ENCODE assay signal across 14 mouse cellular contexts in the genomic region with DNA sequence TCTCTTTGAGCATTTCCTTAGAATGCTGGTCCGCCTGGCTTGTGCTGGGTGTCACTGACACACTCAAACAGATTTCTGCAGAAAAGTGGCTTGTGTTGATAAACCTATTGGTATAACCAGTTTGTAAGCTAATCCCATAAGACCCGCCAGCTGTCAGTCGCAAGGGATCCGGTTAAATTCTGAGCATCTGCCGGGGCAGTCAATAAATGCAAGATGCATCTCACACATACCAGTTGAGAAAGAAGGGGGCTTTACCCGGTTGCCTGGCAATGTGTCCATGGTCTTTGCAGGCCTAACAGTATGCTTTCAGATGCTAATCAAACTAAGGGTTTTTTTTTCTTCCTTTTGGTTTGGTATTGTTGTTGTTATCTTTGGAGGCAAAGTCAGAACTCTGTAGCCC. TPM values are rescaled to one million over a fixed set of nuclear protein-coding genes. Genes with fewer than 3 reads are reported as not detected.
A peak's percentile ranks its signal among the peaks of the same experiment; 100 is the strongest.
DNase-seq lines count a peak whose midpoint lies in the region; ATAC-seq lines count a peak whose summit lies in the region.
"Had no signal": no experiment of that assay in that cellular context is flagged by ENCODE, and none has a peak within 500 bp of the region (broad histone marks: within the 10 kb centered on the region; RNA-seq: fewer than 3 reads in every experiment).

No protein-coding gene starts in this region.

- H3K9me3 ChIP-seq in liver, embryonic 13.5 days (replicated peaks): no peaks in the 10 kb centered on the region
- H3K9me3 ChIP-seq in liver, embryonic 11.5 days (ENCODE audit: control insufficient read depth, low read length): no peaks in the 10 kb centered on the region
- no peaks in the 10 kb centered on the region for H3K9me3 ChIP-seq in hindbrain, embryonic 10.5 days
- H3K9me3 ChIP-seq in midbrain, embryonic 11.5 days (ENCODE audit: control insufficient read depth, low read length): no peaks in the 10 kb centered on the region

- H3K9ac ChIP-seq in liver, embryonic 13.5 days: no peak overlapping the region
- H3K9ac ChIP-seq in liver, embryonic 11.5 days (ENCODE audit: low read depth, low read length): no peak overlapping the region
- H3K9ac ChIP-seq in midbrain, embryonic 11.5 days (ENCODE audit: low read length): no peak overlapping the region

- WGBS in liver, embryonic 13.5 days (ENCODE audit: insufficient replicate concordance): 73% methylated on average over 6 of the region's 6 CpGs
- WGBS in liver, embryonic 11.5 days: 83% methylated on average over 6 of the region's 6 CpGs
- 43% methylated on average over 6 of the region's 6 CpGs for WGBS in hindbrain, embryonic 10.5 days
- WGBS in midbrain, embryonic 11.5 days: 25% methylated on average over 6 of the region's 6 CpGs

- no peak overlapping the region for H3K4me3 ChIP-seq in liver, embryonic 13.5 days (replicated peaks)
- H3K4me3 ChIP-seq in liver, embryonic 11.5 days (ENCODE audit: low read depth, low read length): no peak overlapping the region
- no peak overlapping the region for H3K4me3 ChIP-seq in hindbrain, embryonic 10.5 days
- no peak overlapping the region for H3K4me3 ChIP-seq in midbrain, embryonic 11.5 days (ENCODE audit: low read depth, low read length)
- H3K4me3 ChIP-seq: gastrocnemius, adult 2 months had no signal

- peaks cover 19% of the 10 kb centered on the region for H3K36me3 ChIP-seq in liver, embryonic 13.5 days
- peaks cover 13% of the 10 kb centered on the region for H3K36me3 ChIP-seq in liver, embryonic 11.5 days (ENCODE audit: control insufficient read depth, insufficient read depth, low read length)
- H3K36me3 ChIP-seq in hindbrain, embryonic 10.5 days: peaks cover 32% of the 10 kb centered on the region
- peaks cover 2% of the 10 kb centered on the region; the same call in 1 of the 2 replicates for H3K36me3 ChIP-seq in midbrain, embryonic 11.5 days (ENCODE audit: control insufficient read depth, insufficient read depth, low read length)

- peak overlapping the region; percentile 78 for H3K27ac ChIP-seq in liver, embryonic 13.5 days
- no peak overlapping the region for H3K27ac ChIP-seq in liver, embryonic 11.5 days (ENCODE audit: low read depth, low read length)
- peak overlapping the region; percentile 85 for H3K27ac ChIP-seq in hindbrain, embryonic 10.5 days
- H3K27ac ChIP-seq in midbrain, embryonic 11.5 days (ENCODE audit: low read depth, low read length): peak overlapping the region; percentile 80
- H3K27ac ChIP-seq: kidney, postnatal 0 days had no signal

- peaks cover 49% of the 10 kb centered on the region for H3K4me1 ChIP-seq in liver, embryonic 13.5 days (replicated peaks)
- H3K4me1 ChIP-seq in liver, embryonic 11.5 days (replicated peaks; ENCODE audit: control insufficient read depth, insufficient read depth, low read length): peaks cover 36% of the 10 kb centered on the region
- peaks cover 27% of the 10 kb centered on the region for H3K4me1 ChIP-seq in hindbrain, embryonic 10.5 days (replicated peaks)
- peaks cover 19% of the 10 kb centered on the region for H3K4me1 ChIP-seq in midbrain, embryonic 11.5 days (ENCODE audit: control insufficient read depth, insufficient read depth, low read length)

- no peak for ATAC-seq in liver, embryonic 13.5 days (ENCODE audit: low read depth)
- ATAC-seq in liver, embryonic 11.5 days (replicated peaks; ENCODE audit: low FRiP score): no peak
- ATAC-seq in midbrain, embryonic 11.5 days (ENCODE audit: low FRiP score): peak; percentile 81
- ATAC-seq: CD4-positive, CD25-positive, alpha-beta regulatory T cell, adult 4 months had no signal

- no peak for DNase-seq in liver, embryonic 13.5 days
- no peak for DNase-seq in liver, embryonic 11.5 days (ENCODE audit: low spot score)
- DNase-seq in hindbrain, embryonic 10.5 days (ENCODE audit: low spot score): peak; percentile 50
- peak; percentile 89 for DNase-seq in midbrain, embryonic 11.5 days (ENCODE audit: low spot score, missing footprints)
- peak; percentile 45 for DNase-seq in retina, embryonic 14.5 days (ENCODE audit: low spot score)
- DNase-seq in spleen, adult 18-20 months: no peak
- DNase-seq in adrenal gland, postnatal 36 days: no peak
- no peak for DNase-seq in frontal cortex, postnatal 10 days (ENCODE audit: low spot score in 2 of 2)
- DNase-seq: cerebellum, postnatal 36 days; gastrocnemius, adult 2 months; layer of hippocampus, adult 9-11 months had no signal

- H3K27me3 ChIP-seq in liver, embryonic 13.5 days: no peaks in the 10 kb centered on the region
- H3K27me3 ChIP-seq in liver, embryonic 11.5 days (replicated peaks; ENCODE audit: control insufficient read depth, insufficient read depth, low read length): no peaks in the 10 kb centered on the region
- no peaks in the 10 kb centered on the region for H3K27me3 ChIP-seq in hindbrain, embryonic 10.5 days (ENCODE audit: insufficient read depth, poor library complexity, severe bottlenecking)
- no peaks in the 10 kb centered on the region for H3K27me3 ChIP-seq in midbrain, embryonic 11.5 days (ENCODE audit: control insufficient read depth, insufficient read depth, low read length)

- H3K4me2 ChIP-seq in liver, embryonic 13.5 days: no peak overlapping the region
- H3K4me2 ChIP-seq in liver, embryonic 11.5 days: no peak overlapping the region
- H3K4me2 ChIP-seq in midbrain, embryonic 11.5 days: peak overlapping the region; percentile 5; the same call in 1 of the 2 replicates
- H3K4me2 ChIP-seq: heart, embryonic 11.5 days had no signal

RNA-seq across cellular contexts. Expression of a gene that starts 42.4 kb away (rescaled TPM):
- 8.9 and 9.8 TPM in 2 replicates for polyA plus RNA-seq in liver, embryonic 13.5 days (2015; fragmentation: Nextera tagmentation; extraction: Ambion mirVana)
- 18.8 and 19.1 TPM in 2 replicates for polyA plus RNA-seq in liver, embryonic 11.5 days (2014; fragmentation: Nextera tagmentation; extraction: Ambion mirVana)
- polyA plus RNA-seq in hindbrain, embryonic 10.5 days (2016; fragmentation: Nextera tagmentation; extraction: Ambion mirVana): 14.2 and 18.2 TPM in 2 replicates
- 22.3 and 23.5 TPM in 2 replicates for polyA plus RNA-seq in midbrain, embryonic 11.5 days (2014; fragmentation: Nextera tagmentation; extraction: Ambion mirVana)
- 10 to 100 TPM; 50.2 to 98.3 TPM for total RNA-seq in adrenal gland, postnatal 36 days (2021)

Comparison
In these comparisons a context has a peak if more than half of its experiments do, and no peak if none do; other contexts are left out.
1. DNase-seq: peak in hindbrain, embryonic 10.5 days (single experiment), midbrain, embryonic 11.5 days (single experiment) and retina, embryonic 14.5 days (single experiment); none in liver, embryonic 13.5 days (single experiment), liver, embryonic 11.5 days (single experiment), spleen, adult 18-20 months (0 of 2), adrenal gland, postnatal 36 days (0 of 2) and frontal cortex, postnatal 10 days (0 of 2).